Mouse (Mus musculus) WW6 (cell line): Measurements from ENCODE around the gene Tedc2.
A peak's percentile ranks its signal among the peaks of the same experiment; 100 is the strongest.

Experiments used
- DNase-seq: peaks from one replicate; pipeline ENCODE4 v3.0.0-alpha.2; 2013; ENCODE audit warnings: low read depth, low spot score

Tedc2 gene

GRCm38 (mm10) chr17:24220435-24221411 is at the start of gene Tedc2:
Tedc2 (minus strand) TSS chr17:24220851.
- DNase-seq, result peak; percentile 90

- DNase-seq, result no peak
Observed at GRCm38 (mm10) chr17:24267133-24267532, 46.5 kb upstream of the Tedc2 start.

DNA sequence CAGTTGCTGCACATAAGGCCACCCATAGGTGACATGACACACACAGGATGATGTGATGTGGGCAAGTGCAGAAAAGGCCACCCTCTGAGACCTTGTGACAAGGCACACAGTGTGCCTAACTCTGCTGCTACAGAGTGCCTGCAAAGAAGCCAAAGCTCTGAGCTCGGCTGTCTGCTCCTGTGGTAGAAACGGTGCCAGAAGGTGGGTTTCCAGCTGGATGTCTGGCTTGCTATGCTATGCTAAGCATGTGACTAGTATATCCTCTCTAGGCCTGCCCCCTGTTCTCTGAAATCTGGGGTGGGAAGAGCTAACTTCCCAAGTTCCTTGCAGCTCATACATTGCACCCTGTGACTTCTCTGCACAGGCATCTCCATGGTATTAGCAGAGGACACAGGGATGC is 44.1 kb upstream of the Tedc2 start:
- no peak for DNase-seq

- no peak for DNase-seq
Observed at GRCm38 (mm10) chr17:24260516-24260915, 39.9 kb upstream of the Tedc2 start.

GRCm38 (mm10) chr17:24259702-24260101 is 39.1 kb upstream of the Tedc2 start:
- no peak for DNase-seq

- no peak for DNase-seq
Observed at GRCm38 (mm10) chr17:24258981-24259380, 38.3 kb upstream of the Tedc2 start.

GRCm38 (mm10) chr17:24252329-24252728 is 31.7 kb upstream of the Tedc2 start:
- no peak for DNase-seq

- peak; percentile 96 for DNase-seq
Observed at GRCm38 (mm10) chr17:24251320-24252069, 30.8 kb upstream of the Tedc2 start, which contains the start of gene Ccnf. Ccnf (minus strand) TSS chr17:24251484.

DNA sequence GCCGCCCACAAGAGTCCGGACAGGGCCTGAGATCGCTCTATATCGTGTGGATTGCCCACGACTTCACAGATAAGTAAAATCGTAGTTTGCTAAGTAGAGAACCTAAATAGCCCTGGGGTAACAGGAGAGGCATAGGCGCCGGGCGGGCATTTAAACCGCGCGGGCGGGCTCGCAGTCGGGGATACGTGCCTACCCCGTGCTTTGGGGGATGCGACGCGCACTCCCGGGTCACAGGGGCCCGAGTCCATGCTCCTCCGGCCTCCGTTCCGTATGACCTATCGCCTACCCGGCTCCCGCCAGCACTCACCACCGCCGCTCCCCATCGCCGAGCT is 30.3 kb upstream of the Tedc2 start:
- no peak for DNase-seq

DNA sequence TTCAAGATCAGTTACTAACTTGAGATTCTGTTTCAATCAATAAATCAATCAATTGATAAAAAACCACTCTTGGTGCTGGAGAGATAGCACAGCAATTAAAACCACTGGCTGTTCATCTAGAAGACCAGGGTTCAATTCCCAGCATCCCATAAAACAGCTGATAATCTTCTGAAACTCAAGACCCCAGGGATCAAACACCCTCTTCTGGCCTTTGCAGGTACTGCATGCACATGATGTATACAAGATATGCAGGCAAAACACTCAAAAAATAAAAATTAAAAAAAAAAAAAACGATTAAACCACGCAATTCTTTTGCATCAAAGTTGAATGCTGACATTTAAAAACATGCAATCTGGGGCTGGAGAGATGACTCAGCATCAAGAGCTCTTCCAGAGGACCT is 28.0 kb upstream of the Tedc2 start:
- DNase-seq, result no peak

GRCm38 (mm10) chr17:24244061-24244460 is 23.4 kb upstream of the Tedc2 start:
- no peak for DNase-seq

DNA sequence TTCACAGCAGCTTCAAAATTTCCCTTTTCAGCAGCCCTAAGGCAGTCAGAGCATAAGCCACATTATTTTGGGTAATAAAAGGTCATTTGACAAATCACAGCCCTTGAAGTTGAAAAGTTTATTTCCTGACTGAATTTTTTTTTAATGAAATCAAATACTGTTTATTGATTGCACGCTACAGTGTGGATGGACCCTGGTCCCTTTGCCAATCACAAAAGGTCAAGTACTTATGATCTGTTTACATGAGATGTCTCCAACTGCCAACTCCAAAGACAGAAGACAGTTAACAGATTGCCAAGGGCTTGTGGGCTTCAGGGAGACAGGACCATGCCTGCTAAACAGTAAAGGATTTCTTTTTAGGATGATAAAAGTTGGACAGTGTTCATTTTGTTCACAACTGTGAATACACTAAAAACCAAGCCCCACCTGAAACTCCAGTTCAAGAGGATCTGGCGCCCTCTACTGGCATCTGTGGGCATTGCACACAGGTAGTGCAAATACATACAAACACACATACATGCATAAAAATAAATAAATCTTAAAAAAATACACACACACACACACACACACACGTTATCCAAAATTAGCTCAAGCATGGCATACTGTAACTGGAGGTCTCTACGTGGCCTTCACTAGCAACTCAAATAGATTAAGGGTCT is 22.8 kb upstream of the Tedc2 start:
- no peak for DNase-seq

DNA sequence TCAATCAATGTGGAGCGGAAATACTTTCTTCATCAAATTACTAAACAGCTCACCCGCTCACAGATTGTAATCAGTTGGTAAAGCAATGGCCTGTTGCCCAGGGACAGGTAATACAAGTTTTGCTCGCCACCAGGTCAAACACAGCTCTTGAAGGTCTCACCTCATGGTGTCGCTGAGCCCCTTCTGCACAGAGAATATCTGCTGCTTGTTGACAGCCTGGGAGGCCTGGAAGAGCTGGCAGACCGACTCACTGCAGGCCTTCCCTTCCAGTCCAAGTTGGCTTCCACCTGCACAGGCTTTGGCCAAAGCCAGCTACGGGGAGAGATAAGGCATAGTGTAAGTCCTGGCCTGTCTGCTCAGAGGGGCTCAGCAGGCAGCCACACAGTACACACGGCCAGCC is 16.3 kb upstream of the Tedc2 start:
- no peak for DNase-seq

DNA sequence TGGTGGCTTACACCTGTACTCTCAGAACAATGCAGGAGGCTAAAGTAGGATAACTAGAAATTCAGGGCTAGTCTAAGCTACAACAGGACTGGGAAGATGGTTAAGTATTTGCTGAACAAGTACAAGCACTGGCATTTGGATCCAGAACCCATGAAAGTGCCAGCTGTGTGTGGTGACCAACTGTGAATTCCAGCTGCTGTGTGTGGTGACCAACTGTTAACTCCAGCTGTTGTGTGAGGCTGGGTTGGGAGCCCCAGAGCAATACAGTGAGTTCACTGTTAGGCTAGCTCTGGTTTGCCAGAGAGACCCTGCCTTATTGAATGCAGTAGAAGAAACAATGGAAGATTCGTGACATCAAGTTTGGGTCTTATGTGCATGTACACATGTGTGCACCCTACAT is 15.8 kb upstream of the Tedc2 start:
- DNase-seq, result no peak

- no peak for DNase-seq
Observed at GRCm38 (mm10) chr17:24227941-24228340, 7.3 kb upstream of the Tedc2 start.

DNA sequence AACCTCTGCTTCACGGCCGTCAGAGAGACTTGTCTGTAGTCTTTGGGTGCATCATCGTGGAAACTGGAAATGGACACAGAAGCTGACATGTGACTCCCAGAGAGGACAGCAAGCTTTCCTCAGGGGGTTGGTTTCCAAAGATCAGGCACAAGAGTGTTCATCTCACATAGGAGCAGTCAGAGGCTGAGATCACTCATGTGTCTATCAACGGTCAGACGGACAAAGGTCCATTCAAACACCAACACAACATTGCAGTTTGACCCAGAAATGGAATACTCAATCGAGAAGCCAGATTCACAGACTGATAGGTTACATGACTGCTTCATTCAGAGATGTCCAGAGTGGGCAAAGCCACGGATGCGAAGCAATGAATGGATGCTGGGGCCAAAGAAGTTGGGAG is 6.1 kb upstream of the Tedc2 start:
- DNase-seq, result no peak

- DNase-seq, result no peak
Observed at GRCm38 (mm10) chr17:24225851-24226250, 5.2 kb upstream of the Tedc2 start.

GRCm38 (mm10) chr17:24224741-24225140 is 4.1 kb upstream of the Tedc2 start:
- no peak for DNase-seq

GRCm38 (mm10) chr17:24223513-24223912 is 2.9 kb upstream of the Tedc2 start:
- no peak for DNase-seq

GRCm38 (mm10) chr17:24222653-24223052 is 2.0 kb upstream of the Tedc2 start:
- no peak for DNase-seq

GRCm38 (mm10) chr17:24216836-24217235 is 3.8 kb downstream of the Tedc2 start:
- DNase-seq, result no peak

DNA sequence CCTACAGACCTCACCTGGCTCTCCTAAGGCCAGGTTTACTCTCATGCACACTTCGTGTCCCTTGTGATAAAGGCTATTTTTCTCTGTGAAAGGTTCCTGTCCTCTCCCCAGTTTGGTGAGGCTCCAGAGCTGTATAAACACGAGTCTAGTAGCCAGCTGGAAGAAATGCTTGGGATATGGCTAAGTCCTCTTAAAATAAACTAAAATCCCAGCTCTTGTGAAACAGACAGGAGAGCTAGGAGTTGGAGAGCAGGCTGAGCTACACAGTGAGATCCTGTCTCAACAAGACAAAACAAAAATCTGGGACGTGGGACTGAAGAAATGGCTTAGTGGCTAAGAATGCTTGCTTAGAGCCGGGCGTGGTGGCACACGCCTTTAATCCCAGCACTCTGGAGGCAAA is 7.5 kb downstream of the Tedc2 start:
- no peak for DNase-seq
